Mouse (Mus musculus) thymus, postnatal 36 days (tissue): ENCODE measurements around the gene Tie1.

Experiments used
- DNase-seq, 2 experiments: peaks; one replicate each; pipeline ENCODE4 v3.0.0; 2022; ENCODE audit warnings: mixed read lengths in 2 of 2

The Tie1 gene

GRCm38 (mm10) chr4:118471281-118471680, 18.6 kb downstream of the Tie1 start:
- DNase-seq, result no peak

- no peak for DNase-seq
These were observed 24.1 kb downstream of the Tie1 start for GRCm38 (mm10) chr4:118465697-118466163.

- no peak for DNase-seq
These were observed 24.9 kb downstream of the Tie1 start for GRCm38 (mm10) chr4:118464956-118465355.

GRCm38 (mm10) chr4:118457345-118457975, 32.4 kb downstream of the Tie1 start, which contains the start of gene Mpl:
Gene Mpl (minus strand): TSS chr4:118457513.
- no peak for DNase-seq

- DNase-seq, result no peak
These were observed 43.3 kb downstream of the Tie1 start for GRCm38 (mm10) chr4:118446415-118447153.

- DNase-seq, result no peak
These were observed 44.0 kb downstream of the Tie1 start for GRCm38 (mm10) chr4:118445781-118446414.

GRCm38 (mm10) chr4:118445088-118445487, 44.8 kb downstream of the Tie1 start:
- no peak for DNase-seq

GRCm38 (mm10) chr4:118437829-118438253, 52.0 kb downstream of the Tie1 start:
- DNase-seq, result peak; percentile 52 to 58

GRCm38 (mm10) chr4:118436820-118437603, 52.8 kb downstream of the Tie1 start, which contains the start of gene Cdc20:
Gene Cdc20 (minus strand): TSS chr4:118437352.
- peak; percentile 87 to 90 for DNase-seq

GRCm38 (mm10) chr4:118432332-118432731, 57.5 kb downstream of the Tie1 start:
- no peak for DNase-seq

- DNase-seq, result no peak
These were observed 60.5 kb downstream of the Tie1 start for GRCm38 (mm10) chr4:118429215-118429895.

GRCm38 (mm10) chr4:118428531-118429214, 61.2 kb downstream of the Tie1 start:
- DNase-seq, result no peak

- peak; percentile 77 to 86 for DNase-seq
These were observed 62.0 kb downstream of the Tie1 start, which contains the start of gene Elovl1 for GRCm38 (mm10) chr4:118427768-118428451. Gene Elovl1 (plus strand): TSS chr4:118428093.

GRCm38 (mm10) chr4:118427415-118427767, 62.5 kb downstream of the Tie1 start:
- no peak for DNase-seq

- DNase-seq, result no peak
These were observed 64.5 kb downstream of the Tie1 start for GRCm38 (mm10) chr4:118425374-118425773.

- DNase-seq, result no peak
These were observed 65.2 kb downstream of the Tie1 start for GRCm38 (mm10) chr4:118424541-118425160.

- DNase-seq, result no peak
These were observed 68.5 kb downstream of the Tie1 start for GRCm38 (mm10) chr4:118421384-118421783.
